ENCODE assay signal across 28 mouse cellular contexts in the genomic region with DNA sequence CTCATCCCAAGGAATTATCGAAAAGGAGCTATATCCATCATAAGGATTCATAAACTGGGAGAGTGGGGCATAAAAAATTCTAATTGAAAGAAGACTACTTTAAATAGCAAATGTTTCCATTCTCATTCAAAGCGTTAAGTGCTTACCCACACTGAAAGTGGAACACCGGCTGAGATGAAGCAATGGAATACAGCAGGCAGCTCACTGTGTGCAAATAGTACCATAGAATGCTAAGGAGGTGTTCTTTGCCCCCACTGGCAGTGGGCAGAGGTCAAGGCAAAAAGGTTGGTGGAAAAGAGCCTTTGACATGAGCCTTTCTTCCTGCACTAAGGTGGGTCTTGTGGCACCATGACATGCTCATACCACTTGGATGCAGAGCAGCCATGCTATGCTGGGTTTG.
"Had no signal": no experiment of that assay in that cellular context is flagged by ENCODE, and none has a peak within 500 bp of the region (broad histone marks: within the 10 kb centered on the region; RNA-seq: fewer than 3 reads in every experiment).

No protein-coding gene starts in this region.

- ATAC-seq: forebrain, embryonic 13.5 days; forebrain, embryonic 14.5 days; forebrain, embryonic 15.5 days; forebrain, embryonic 16.5 days; forebrain, postnatal 0 days had no signal

- H3K27me3 ChIP-seq: embryonic facial prominence, embryonic 12.5 days; embryonic facial prominence, embryonic 13.5 days; embryonic facial prominence, embryonic 15.5 days; forebrain, embryonic 12.5 days; forebrain, embryonic 13.5 days; forebrain, embryonic 15.5 days had no signal

- H3K4me1 ChIP-seq: embryonic facial prominence, embryonic 12.5 days; embryonic facial prominence, embryonic 15.5 days; forebrain, embryonic 12.5 days; forebrain, embryonic 13.5 days had no signal

- H3K27ac ChIP-seq: embryonic facial prominence, embryonic 10.5 days; embryonic facial prominence, embryonic 12.5 days; embryonic facial prominence, embryonic 13.5 days; embryonic facial prominence, embryonic 15.5 days; forebrain, embryonic 10.5 days; forebrain, embryonic 12.5 days; forebrain, embryonic 13.5 days; forebrain, embryonic 15.5 days; gastrocnemius, adult 2 months had no signal

- H3K9me3 ChIP-seq: embryonic facial prominence, embryonic 10.5 days; embryonic facial prominence, embryonic 12.5 days; embryonic facial prominence, embryonic 13.5 days; embryonic facial prominence, embryonic 15.5 days; forebrain, embryonic 10.5 days; forebrain, embryonic 12.5 days; forebrain, embryonic 13.5 days; forebrain, embryonic 15.5 days had no signal

- H3K4me2 ChIP-seq: embryonic facial prominence, embryonic 12.5 days; embryonic facial prominence, embryonic 13.5 days; embryonic facial prominence, embryonic 15.5 days; forebrain, embryonic 12.5 days; forebrain, embryonic 13.5 days; forebrain, embryonic 15.5 days had no signal

- H3K9ac ChIP-seq: embryonic facial prominence, embryonic 12.5 days; embryonic facial prominence, embryonic 13.5 days; embryonic facial prominence, embryonic 15.5 days; forebrain, embryonic 12.5 days; forebrain, embryonic 13.5 days; forebrain, embryonic 15.5 days; forebrain, postnatal 0 days had no signal

- H3K4me3 ChIP-seq: embryonic facial prominence, embryonic 10.5 days; embryonic facial prominence, embryonic 12.5 days; embryonic facial prominence, embryonic 13.5 days; embryonic facial prominence, embryonic 15.5 days; erythroblast, embryonic 14.5 days; forebrain, embryonic 10.5 days; forebrain, embryonic 12.5 days; forebrain, embryonic 13.5 days; forebrain, embryonic 15.5 days; gastrocnemius, adult 2 months had no signal

- H3K36me3 ChIP-seq: embryonic facial prominence, embryonic 10.5 days; embryonic facial prominence, embryonic 12.5 days; embryonic facial prominence, embryonic 13.5 days; embryonic facial prominence, embryonic 15.5 days; forebrain, embryonic 10.5 days; forebrain, embryonic 12.5 days; forebrain, embryonic 15.5 days had no signal

- DNase-seq: cerebellum, adult 18-20 months; cerebellum, adult 2 months; cerebellum, adult 8-10 months; cerebellum, adult 9-10 months; cerebellum, adult 9-11 months; cerebellum, postnatal 10 days; cerebellum, postnatal 14 days; cerebellum, postnatal 25 days; cerebellum, postnatal 36 days; embryo, embryonic 11 days; forebrain, postnatal 0 days; gastrocnemius, adult 2 months; gastrocnemius, postnatal 10 days; gastrocnemius, postnatal 14 days; gastrocnemius, postnatal 25 days; gastrocnemius, postnatal 36 days; heart, adult 11 months had no signal
